Mouse (Mus musculus): ENCODE results near the gene Adgrl2.

DNA sequence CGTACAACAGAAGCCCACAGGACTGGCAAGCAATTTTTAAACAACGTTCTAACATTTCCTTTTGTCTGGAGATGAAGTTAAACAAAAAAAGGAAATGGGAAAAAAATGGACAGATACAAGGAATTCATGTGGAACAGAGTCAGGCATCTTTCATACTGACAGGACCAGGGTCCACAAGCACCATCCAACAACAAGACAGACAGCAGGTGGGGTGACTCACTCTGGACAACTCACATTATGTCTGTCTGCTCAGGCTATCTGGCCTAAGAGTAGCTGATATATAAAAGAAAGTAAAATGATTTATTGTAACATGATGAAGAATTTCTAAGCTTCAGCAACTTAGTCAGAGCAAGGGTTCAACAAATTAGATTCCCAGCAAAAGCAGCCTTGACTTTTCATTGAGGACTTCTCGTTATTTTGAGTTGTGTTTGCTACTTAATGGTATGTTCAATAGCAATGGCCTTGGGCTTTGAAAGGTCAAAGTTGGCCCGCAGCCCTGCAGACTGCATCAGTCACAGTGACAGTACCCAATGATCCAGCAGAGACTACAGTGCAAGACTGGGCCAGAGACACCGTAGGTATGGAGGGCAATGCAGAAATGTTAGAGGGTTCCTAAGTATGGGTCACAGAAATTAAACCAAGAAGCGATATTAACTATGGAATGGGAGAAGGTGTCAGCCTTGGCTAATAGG lies 171.8 kb downstream of the Adgrl2 start:
- no peak for TF ChIP-seq MAFK (IDR thresholded peaks at IDR 0.05; ENCODE audit: borderline replicate concordance, low read depth, low read length)
- TF ChIP-seq ZNF384 (IDR thresholded peaks at IDR 0.05; ENCODE audit: low read depth, low read length) = no peak
- TF ChIP-seq MEF2A (IDR thresholded peaks at IDR 0.05; ENCODE audit: extremely low read depth, insufficient replicate concordance, low read depth, low read length, poor library complexity, severe bottlenecking) = no peak
- TF ChIP-seq CTCF (IDR thresholded peaks at IDR 0.05 in 2 of 3, conservative IDR thresholded peaks at IDR 0.05 in 1 of 3; ENCODE audit: control insufficient read depth in 1 of 3, insufficient read depth in 1 of 3, low read depth in 2 of 3, low read length in 3 of 3, poor library complexity in 1 of 3, severe bottlenecking in 1 of 3) = no peak
- no peak for TF ChIP-seq GATA1 (IDR thresholded peaks at IDR 0.05; ENCODE audit: low read depth, low read length)
- TF ChIP-seq POLR2A (IDR thresholded peaks at IDR 0.05; ENCODE audit: control insufficient read depth in 1 of 2, insufficient read depth in 1 of 2, low read depth in 1 of 2, low read length in 2 of 2, poor library complexity in 1 of 2) = no peak

Data from MEL (cell line).